9 mouse cellular contexts compared by ENCODE assay signal in genomic region chr8:125165505-125166446, GRCm38 (mm10).
DNase-seq lines count a peak whose midpoint lies in the region; ATAC-seq and TF ChIP-seq lines count a peak whose summit lies in the region.
"Had no signal": no experiment of that assay in that cellular context is flagged by ENCODE, and none has a peak within 500 bp of the region (broad histone marks: within the 10 kb centered on the region; RNA-seq: fewer than 3 reads in every experiment).

No protein-coding gene starts in this region.

- WGBS in limb, embryonic 12.5 days: 62% methylated on average over 10 of the region's 11 CpGs
- 57% methylated on average over 11 of the region's 11 CpGs for WGBS in small intestine, adult 2 months

- no peaks in the 10 kb centered on the region for H3K36me3 ChIP-seq in limb, embryonic 12.5 days
- H3K36me3 ChIP-seq in small intestine, adult 2 months (ENCODE audit: control insufficient read depth, insufficient read depth, low read length): no peaks in the 10 kb centered on the region
- H3K36me3 ChIP-seq: neural tube, embryonic 13.5 days had no signal

- H3K27me3 ChIP-seq in limb, embryonic 12.5 days: peaks cover 25% of the 10 kb centered on the region
- H3K27me3 ChIP-seq in small intestine, adult 2 months (ENCODE audit: control insufficient read depth, insufficient read depth, low read length): no peaks in the 10 kb centered on the region

- H3K9me3 ChIP-seq in limb, embryonic 12.5 days: no peaks in the 10 kb centered on the region
- H3K9me3 ChIP-seq: neural tube, embryonic 13.5 days had no signal

- no peaks in the 10 kb centered on the region for H3K4me1 ChIP-seq in embryonic fibroblast, embryonic 13.5 days (ENCODE audit: control insufficient read depth, insufficient read depth, low read length)
- H3K4me1 ChIP-seq in limb, embryonic 12.5 days (replicated peaks): peaks cover 9% of the 10 kb centered on the region
- peaks cover 8% of the 10 kb centered on the region; the same call in 1 of the 2 replicates for H3K4me1 ChIP-seq in small intestine, adult 2 months (ENCODE audit: control insufficient read depth, insufficient read depth, insufficient read length, low read length)

- H3K27ac ChIP-seq in embryonic fibroblast, embryonic 13.5 days (ENCODE audit: insufficient read depth, low read length): no peak overlapping the region
- no peak overlapping the region for H3K27ac ChIP-seq in limb, embryonic 12.5 days
- H3K27ac ChIP-seq in small intestine, adult 2 months (ENCODE audit: insufficient read depth, low read depth, low read length): no peak overlapping the region
- H3K27ac ChIP-seq: neural tube, embryonic 13.5 days had no signal

- no peak for TF ChIP-seq POLR2A in embryonic fibroblast, embryonic 13.5 days (IDR thresholded peaks at IDR 0.05; ENCODE audit: low read depth, low read length)
- no peak for TF ChIP-seq POLR2A in small intestine, adult 2 months (IDR thresholded peaks at IDR 0.05; ENCODE audit: low read depth, low read length)

- DNase-seq in adrenal gland, adult (ENCODE audit: inconsistent age in 2 of 2, low spot score in 1 of 2): peak; percentile 46 to 84
- no peak for DNase-seq in adrenal gland, adult 8-10 months
- DNase-seq in 3T3-L1 (ENCODE audit: low read depth, low spot score): peak; percentile 76
- DNase-seq in brain, adult 2 months (ENCODE audit: low read depth, low spot score): peak; percentile 74

- 0 out of 2 replicates have a peak, but pooled peaks have one; percentile 10 for TF ChIP-seq CTCF in embryonic fibroblast, embryonic 13.5 days (IDR thresholded peaks at IDR 0.05; ENCODE audit: borderline replicate concordance, insufficient read depth, low read length)
- TF ChIP-seq CTCF in small intestine, adult 2 months (IDR thresholded peaks at IDR 0.05; ENCODE audit: extremely low read depth, insufficient read length, insufficient replicate concordance, low read depth, low read length): peak; percentile 51; the same call in 1 of the 2 replicates

- no peak overlapping the region for H3K9ac ChIP-seq in limb, embryonic 12.5 days (replicated peaks)
- H3K9ac ChIP-seq: neural tube, embryonic 13.5 days had no signal

- ATAC-seq in hematopoietic stem cell, adult 5-6 weeks (replicated peaks in 1 of 2; ENCODE audit: insufficient read depth in 1 of 2, low FRiP score in 2 of 2, low TSS enrichment in 1 of 2, low read depth in 1 of 2, poor library complexity in 2 of 2, severe bottlenecking in 2 of 2): peak; percentile 56 to 86; a peak in 3 of 4 replicates
- ATAC-seq in limb, embryonic 12.5 days (ENCODE audit: insufficient number of reproducible peaks, insufficient read depth, low FRiP score, low TSS enrichment, low read depth): 0 out of 2 replicates have a peak, but pooled peaks have one; percentile 52

- no peak overlapping the region for H3K4me3 ChIP-seq in embryonic fibroblast, embryonic 13.5 days (ENCODE audit: insufficient read depth, low read length)
- no peak overlapping the region for H3K4me3 ChIP-seq in limb, embryonic 12.5 days (replicated peaks)
- no peak overlapping the region for H3K4me3 ChIP-seq in small intestine, adult 2 months (ENCODE audit: low read depth, low read length)
- H3K4me3 ChIP-seq: neural tube, embryonic 13.5 days had no signal

- H3K4me2 ChIP-seq in limb, embryonic 12.5 days: no peak overlapping the region
- H3K4me2 ChIP-seq: neural tube, embryonic 13.5 days had no signal
